Mouse (Mus musculus) 3134 (cell line): ENCODE results near the gene Efcab6.

Experiments used
- DNase-seq: peaks from one replicate; pipeline ENCODE4 v3.0.0-alpha.2; 2011; ENCODE audit warnings: low spot score; ENCODE audit not compliant: insufficient read length; ENCODE audit errors: extremely low read depth

Efcab6 gene

GRCm38 (mm10) chr15:83982186-83982936 lies 82.8 kb downstream of the Efcab6 start:
- no peak for DNase-seq

GRCm38 (mm10) chr15:83978865-83979264 lies 86.3 kb downstream of the Efcab6 start:
- no peak for DNase-seq

- no peak for DNase-seq
Observed at GRCm38 (mm10) chr15:83977108-83977507, 88.1 kb downstream of the Efcab6 start.

GRCm38 (mm10) chr15:83972206-83972605 lies 93.0 kb downstream of the Efcab6 start:
- DNase-seq = no peak

GRCm38 (mm10) chr15:83967802-83968201 lies 97.4 kb downstream of the Efcab6 start:
- no peak for DNase-seq

- DNase-seq = no peak
Observed at GRCm38 (mm10) chr15:83965126-83965525, 100.1 kb downstream of the Efcab6 start.

GRCm38 (mm10) chr15:83958376-83958775 lies 106.8 kb downstream of the Efcab6 start:
- no peak for DNase-seq

- no peak for DNase-seq
Observed at GRCm38 (mm10) chr15:83956996-83957395, 108.2 kb downstream of the Efcab6 start.

GRCm38 (mm10) chr15:83955948-83956707 lies 109.1 kb downstream of the Efcab6 start:
- no peak for DNase-seq

- DNase-seq = no peak
Observed at GRCm38 (mm10) chr15:83949729-83950491, 115.3 kb downstream of the Efcab6 start.

GRCm38 (mm10) chr15:83939703-83940102 lies 125.5 kb downstream of the Efcab6 start:
- DNase-seq = no peak

GRCm38 (mm10) chr15:83938466-83938865 lies 126.7 kb downstream of the Efcab6 start:
- DNase-seq = no peak

- no peak for DNase-seq
Observed at GRCm38 (mm10) chr15:83936506-83936905, 128.7 kb downstream of the Efcab6 start.

- DNase-seq = no peak
Observed at GRCm38 (mm10) chr15:83934816-83935215, 130.4 kb downstream of the Efcab6 start.

- no peak for DNase-seq
Observed at GRCm38 (mm10) chr15:83925338-83925737, 139.8 kb downstream of the Efcab6 start.

- DNase-seq = no peak
Observed at GRCm38 (mm10) chr15:83924656-83925055, 140.5 kb downstream of the Efcab6 start.

GRCm38 (mm10) chr15:83915376-83915775 lies 149.8 kb downstream of the Efcab6 start:
- DNase-seq = no peak

GRCm38 (mm10) chr15:83913028-83913714 lies 152.0 kb downstream of the Efcab6 start:
- no peak for DNase-seq

- DNase-seq = no peak
Observed at GRCm38 (mm10) chr15:83906472-83906871, 158.7 kb downstream of the Efcab6 start.

- DNase-seq = no peak
Observed at GRCm38 (mm10) chr15:83897286-83897685, 167.9 kb downstream of the Efcab6 start.

GRCm38 (mm10) chr15:83896011-83896410 lies 169.2 kb downstream of the Efcab6 start:
- DNase-seq = no peak
